Mouse (Mus musculus) midbrain, embryonic 10.5 days (tissue): ENCODE measurements around the gene Afg1l. TPM values are rescaled to one million over a fixed set of nuclear protein-coding genes. Genes with fewer than 3 reads are reported as not detected.
A peak's percentile ranks its signal among the peaks of the same experiment; 100 is the strongest.

Experiments used
- DNase-seq: peaks from one replicate; pipeline ENCODE4 v3.0.0-alpha.2; 2017; ENCODE audit warnings: low spot score
- H3K27ac ChIP-seq: fragments of 300-500 bp; sonication (generic); replicated peaks from 2 replicates; pipeline ENCODE4 v1.5.1; 2016; ENCODE audit warnings: mild to moderate bottlenecking
- H3K27me3 ChIP-seq: fragments of 300-500 bp; sonication (generic); 2 replicates; pipeline ENCODE4 v1.6.1; 2016; ENCODE audit warnings: low read depth, mild to moderate bottlenecking; ENCODE audit not compliant: poor library complexity, severe bottlenecking
- H3K36me3 ChIP-seq: fragments of 300-500 bp; sonication (generic); 2 replicates; pipeline ENCODE4 v1.6.1; 2016; ENCODE audit warnings: mild to moderate bottlenecking, moderate library complexity
- H3K4me1 ChIP-seq: fragments of 300-500 bp; sonication (generic); 2 replicates; pipeline ENCODE4 v1.6.1; 2016
- H3K4me3 ChIP-seq: fragments of 300-500 bp; sonication (generic); 2 replicates; pipeline ENCODE4 v1.5.1; 2016; ENCODE audit warnings: mild to moderate bottlenecking, moderate library complexity
- H3K9me3 ChIP-seq: fragments of 300-500 bp; sonication (generic); replicated peaks from 2 replicates; pipeline ENCODE4 v1.6.1; 2016; ENCODE audit warnings: mild to moderate bottlenecking
- WGBS: fragments of 180-500 bp; shearing (Covaris S2); methylation state at CpG from one replicate; pipeline ENCODE4 v1.1.7; 2016; 5-methylcytosine and 5-hydroxymethylcytosine counted together
- polyA plus RNA-seq: library from polyadenylated mRNA; unstranded; fragments of >200 nt; fragmentation: Nextera tagmentation; extraction: Ambion mirVana; gene quantifications from 2 replicates; pipeline ENCODE4 v1.2.1, GENCODE M21; 2016

The Afg1l gene
- polyA plus RNA-seq, result 4.3 and 4.4 TPM in 2 replicates

GRCm38 (mm10) chr10:42478341-42478720 lies at the start of gene Afg1l:
Gene Afg1l (minus strand): TSS chr10:42478565.
- Histone ChIP-seq H3K4me1 (peaks cover 17% of the 10 kb centered on the region), H3K27ac (peak within 1 kb of the TSS; percentile 96), H3K4me3 (peak within 1 kb of the TSS; percentile 83), H3K27me3 (no peaks in the 10 kb centered on the region), H3K9me3 (0 out of 2 replicates have a peak, but pooled peaks cover under 1% of the 10 kb centered on the region), H3K36me3 (no peaks in the 10 kb centered on the region)
- peak; percentile 87 for DNase-seq
- WGBS, result under 1% methylated on average over 29 of the region's 29 CpGs

GRCm38 (mm10) chr10:42525682-42526081 lies 47.3 kb upstream of the Afg1l start:
- 96% methylated on average over 3 of the region's 3 CpGs for WGBS
- H3K36me3 ChIP-seq, result peaks cover 48% of the 10 kb centered on the region
- DNase-seq, result no peak

GRCm38 (mm10) chr10:42523556-42524162 lies 45.3 kb upstream of the Afg1l start:
- DNase-seq, result no peak
- H3K9me3 ChIP-seq, result no peaks in the 10 kb centered on the region
- 69% methylated on average over 11 of the region's 11 CpGs for WGBS

More at GRCm38 (mm10) chr10:42525682-42526081, 47.3 kb upstream of the Afg1l start:
- Histone ChIP-seq H3K27ac (no peak overlapping the region), H3K4me3 (no peak overlapping the region), H3K9me3 (no peaks in the 10 kb centered on the region), H3K4me1 (peaks cover 23% of the 10 kb centered on the region), H3K27me3 (no peaks in the 10 kb centered on the region)

GRCm38 (mm10) chr10:42522912-42523311 lies 44.5 kb upstream of the Afg1l start:
- H3K4me1 ChIP-seq, result peaks cover 23% of the 10 kb centered on the region
- no peaks in the 10 kb centered on the region for H3K27me3 ChIP-seq
- H3K36me3 ChIP-seq, result peaks cover 21% of the 10 kb centered on the region
- DNase-seq, result no peak
- no peak overlapping the region for H3K27ac ChIP-seq
- WGBS, result 61% methylated on average over 2 of the region's 2 CpGs
- H3K9me3 ChIP-seq, result no peaks in the 10 kb centered on the region
- H3K4me3 ChIP-seq, result no peak overlapping the region

More at GRCm38 (mm10) chr10:42523556-42524162, 45.3 kb upstream of the Afg1l start:
- no peak overlapping the region for H3K4me3 ChIP-seq
- peaks cover 23% of the 10 kb centered on the region for H3K4me1 ChIP-seq
- H3K27ac ChIP-seq, result no peak overlapping the region
- peaks cover 28% of the 10 kb centered on the region for H3K36me3 ChIP-seq
- no peaks in the 10 kb centered on the region for H3K27me3 ChIP-seq

- Histone ChIP-seq H3K27ac (0 out of 2 replicates have a peak overlapping the region, but pooled peaks have one; percentile 42), H3K9me3 (no peaks in the 10 kb centered on the region), H3K4me3 (no peak overlapping the region), H3K27me3 (no peaks in the 10 kb centered on the region), H3K36me3 (peaks cover 11% of the 10 kb centered on the region), H3K4me1 (peaks cover 23% of the 10 kb centered on the region)
- no peak for DNase-seq
- 74% methylated on average over 5 of the region's 5 CpGs for WGBS
These were observed 43.1 kb upstream of the Afg1l start for GRCm38 (mm10) chr10:42521315-42521981.

GRCm38 (mm10) chr10:42518363-42518762 lies 40.0 kb upstream of the Afg1l start:
- Histone ChIP-seq H3K4me3 (no peak overlapping the region), H3K9me3 (no peaks in the 10 kb centered on the region), H3K4me1 (peaks cover 16% of the 10 kb centered on the region), H3K27ac (no peak overlapping the region), H3K36me3 (no peaks in the 10 kb centered on the region; the same call in 1 of the 2 replicates), H3K27me3 (no peaks in the 10 kb centered on the region)
- 90% methylated on average over 8 of the region's 8 CpGs for WGBS
- DNase-seq, result no peak

GRCm38 (mm10) chr10:42514125-42514524 lies 35.8 kb upstream of the Afg1l start:
- no peak overlapping the region for H3K27ac ChIP-seq
- no peaks in the 10 kb centered on the region for H3K27me3 ChIP-seq
- H3K4me1 ChIP-seq, result no peaks in the 10 kb centered on the region
- no peak for DNase-seq
- peaks cover 23% of the 10 kb centered on the region for H3K36me3 ChIP-seq
- H3K9me3 ChIP-seq, result no peaks in the 10 kb centered on the region
- H3K4me3 ChIP-seq, result no peak overlapping the region

- no peak for DNase-seq
- H3K9me3 ChIP-seq, result no peaks in the 10 kb centered on the region
- H3K4me1 ChIP-seq, result no peaks in the 10 kb centered on the region
- H3K36me3 ChIP-seq, result peaks cover 46% of the 10 kb centered on the region
- H3K27me3 ChIP-seq, result no peaks in the 10 kb centered on the region
- WGBS, result 87% methylated on average over 6 of the region's 6 CpGs
- H3K27ac ChIP-seq, result no peak overlapping the region
- H3K4me3 ChIP-seq, result no peak overlapping the region
These were observed 33.1 kb upstream of the Afg1l start for GRCm38 (mm10) chr10:42511184-42512135.

- H3K36me3 ChIP-seq, result peaks cover 53% of the 10 kb centered on the region
- H3K4me1 ChIP-seq, result no peaks in the 10 kb centered on the region
- WGBS, result 78% methylated on average over 6 of the region's 6 CpGs
- no peak overlapping the region for H3K27ac ChIP-seq
- no peak overlapping the region for H3K4me3 ChIP-seq
- H3K27me3 ChIP-seq, result no peaks in the 10 kb centered on the region
- H3K9me3 ChIP-seq, result no peaks in the 10 kb centered on the region
- DNase-seq, result no peak
These were observed 31.8 kb upstream of the Afg1l start for GRCm38 (mm10) chr10:42510141-42510540.

- H3K4me3 ChIP-seq, result no peak overlapping the region
- DNase-seq, result no peak
- H3K4me1 ChIP-seq, result peaks cover 15% of the 10 kb centered on the region
- no peaks in the 10 kb centered on the region for H3K9me3 ChIP-seq
- no peaks in the 10 kb centered on the region for H3K27me3 ChIP-seq
- H3K36me3 ChIP-seq, result peaks cover 39% of the 10 kb centered on the region
- no peak overlapping the region for H3K27ac ChIP-seq
- WGBS, result 90% methylated on average over 10 of the region's 10 CpGs
These were observed 25.8 kb upstream of the Afg1l start for GRCm38 (mm10) chr10:42504096-42504710.

GRCm38 (mm10) chr10:42502349-42503111 lies 24.2 kb upstream of the Afg1l start:
- Histone ChIP-seq H3K9me3 (no peaks in the 10 kb centered on the region), H3K27me3 (no peaks in the 10 kb centered on the region), H3K4me3 (peak overlapping the region; percentile 92), H3K36me3 (peaks cover 25% of the 10 kb centered on the region), H3K4me1 (peaks cover 15% of the 10 kb centered on the region), H3K27ac (peak overlapping the region; percentile 94)
- WGBS, result 2% methylated on average over 54 of the region's 55 CpGs
- no peak for DNase-seq
